7 mouse cellular contexts compared by ENCODE assay signal in the genomic region with DNA sequence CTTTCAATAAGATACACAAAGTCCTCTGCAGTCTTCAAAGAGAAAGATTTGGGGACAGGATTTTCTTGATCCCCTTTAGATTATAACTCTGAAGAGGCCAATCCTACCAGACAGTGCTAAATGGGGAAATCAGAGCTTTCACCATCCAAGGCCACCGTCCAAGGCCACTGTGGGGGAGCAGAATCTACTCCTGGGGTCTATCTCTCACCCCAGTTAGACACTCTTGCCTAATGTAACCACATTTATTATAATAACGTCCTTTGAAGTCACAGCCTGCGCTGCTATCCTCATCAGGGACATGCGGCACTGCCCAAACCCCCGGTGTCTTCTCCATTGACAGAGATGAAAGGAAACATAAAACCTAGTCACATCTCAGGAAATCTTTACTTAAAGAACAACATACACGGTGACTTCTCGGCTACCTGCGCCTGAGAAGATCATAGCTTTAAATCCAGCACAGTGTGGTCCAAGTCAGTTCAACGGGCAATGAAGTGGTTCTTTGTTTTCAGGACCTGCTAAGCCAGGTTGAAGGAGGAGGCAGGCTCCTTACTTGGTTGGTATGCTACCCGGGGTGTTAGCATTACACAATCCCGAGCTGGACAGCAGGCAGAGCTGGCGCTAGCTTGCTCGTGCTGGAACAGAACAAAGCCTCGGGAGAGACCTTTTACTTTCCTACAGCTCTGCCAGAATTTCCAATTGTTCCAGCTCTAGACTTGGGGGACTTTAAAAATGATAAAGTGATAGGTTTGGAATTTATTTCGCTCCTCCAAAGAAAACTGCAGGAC. TPM values are rescaled to one million over a fixed set of nuclear protein-coding genes. Genes with fewer than 3 reads are reported as not detected.
DNase-seq lines count a peak whose midpoint lies in the region; ATAC-seq and TF ChIP-seq lines count a peak whose summit lies in the region.

No protein-coding gene starts in this region.

- TF ChIP-seq POLR2A in thymus, adult 2 months (IDR thresholded peaks at IDR 0.05; ENCODE audit: control insufficient read depth, extremely low read depth, insufficient read depth, low read length, poor library complexity), result no peak

- TF ChIP-seq CTCF in heart, postnatal 0 days (IDR thresholded peaks at IDR 0.05; ENCODE audit: low read depth), result no peak
- TF ChIP-seq CTCF in lung, embryonic 14.5 days (IDR thresholded peaks at IDR 0.05; ENCODE audit: low read depth), result no peak
- no peak for TF ChIP-seq CTCF in thymus, adult 2 months (IDR thresholded peaks at IDR 0.05; ENCODE audit: borderline replicate concordance, control insufficient read depth, extremely low read depth, insufficient read depth, low read length, poor library complexity)

- no peak for DNase-seq in midbrain, embryonic 14.5 days
- peak; percentile 99 for DNase-seq in fat pad, adult 2 months (ENCODE audit: extremely low read depth, low read depth, low spot score)
- DNase-seq in heart, postnatal 0 days (ENCODE audit: low spot score), result peak; percentile 34
- DNase-seq in lung, embryonic 14.5 days, result peak; percentile 73
- no peak for DNase-seq in thymus, adult 2 months

- TF ChIP-seq EP300 in heart, postnatal 0 days (IDR thresholded peaks at IDR 0.05; ENCODE audit: low read depth), result no peak

- WGBS in midbrain, embryonic 15.5 days, result 59% methylated on average over 15 of the region's 15 CpGs
- 66% methylated on average over 15 of the region's 15 CpGs for WGBS in midbrain, embryonic 14.5 days
- WGBS in heart, postnatal 0 days, result 63% methylated on average over 15 of the region's 15 CpGs
- WGBS in lung, embryonic 14.5 days, result 54% methylated on average over 15 of the region's 15 CpGs
- 86% methylated on average over 15 of the region's 15 CpGs for WGBS in thymus, adult 2 months

- H3K27me3 ChIP-seq in midbrain, embryonic 15.5 days (replicated peaks), result no peaks in the 10 kb centered on the region
- no peaks in the 10 kb centered on the region for H3K27me3 ChIP-seq in midbrain, embryonic 14.5 days (ENCODE audit: control insufficient read depth, insufficient read depth, low read length)
- H3K27me3 ChIP-seq in heart, postnatal 0 days (ENCODE audit: control insufficient read depth, insufficient read depth, low read length), result no peaks in the 10 kb centered on the region
- H3K27me3 ChIP-seq in lung, embryonic 14.5 days (ENCODE audit: insufficient read depth, low read length), result no peaks in the 10 kb centered on the region
- H3K27me3 ChIP-seq in thymus, adult 2 months (ENCODE audit: control insufficient read depth, insufficient read depth, low read length), result no peaks in the 10 kb centered on the region

- H3K9ac ChIP-seq in midbrain, embryonic 15.5 days, result no peak overlapping the region
- H3K9ac ChIP-seq in midbrain, embryonic 14.5 days (replicated peaks; ENCODE audit: low read length), result no peak overlapping the region
- H3K9ac ChIP-seq in heart, postnatal 0 days (replicated peaks; ENCODE audit: low read depth, low read length), result no peak overlapping the region
- no peak overlapping the region for H3K9ac ChIP-seq in lung, embryonic 14.5 days

- H3K4me3 ChIP-seq in midbrain, embryonic 15.5 days, result no peak overlapping the region
- H3K4me3 ChIP-seq in midbrain, embryonic 14.5 days (replicated peaks; ENCODE audit: low read depth, low read length), result no peak overlapping the region
- no peak overlapping the region for H3K4me3 ChIP-seq in heart, postnatal 0 days (ENCODE audit: low read depth, low read length)
- no peak overlapping the region for H3K4me3 ChIP-seq in lung, embryonic 14.5 days (ENCODE audit: low read depth, low read length)
- no peak overlapping the region for H3K4me3 ChIP-seq in thymus, adult 2 months (ENCODE audit: control insufficient read depth, insufficient read depth, low read length)

- no peak overlapping the region for H3K4me2 ChIP-seq in midbrain, embryonic 15.5 days
- no peak overlapping the region for H3K4me2 ChIP-seq in midbrain, embryonic 14.5 days (ENCODE audit: low read length)
- no peak overlapping the region for H3K4me2 ChIP-seq in heart, postnatal 0 days (ENCODE audit: low read depth, low read length)
- H3K4me2 ChIP-seq in lung, embryonic 14.5 days, result no peak overlapping the region

- peak; percentile 48; the same call in 1 of the 2 replicates for ATAC-seq in midbrain, embryonic 15.5 days (replicated peaks)
- no peak for ATAC-seq in midbrain, embryonic 14.5 days (ENCODE audit: low FRiP score, low TSS enrichment)
- peak; percentile 71 for ATAC-seq in heart, postnatal 0 days (ENCODE audit: insufficient read depth, low read depth)
- ATAC-seq in lung, embryonic 14.5 days (ENCODE audit: insufficient read depth), result peak; percentile 82
- no peak for ATAC-seq in erythroblast, adult 5-6 weeks (replicated peaks; ENCODE audit: low FRiP score, poor library complexity, severe bottlenecking)

- H3K36me3 ChIP-seq in midbrain, embryonic 15.5 days (replicated peaks), result no peaks in the 10 kb centered on the region
- H3K36me3 ChIP-seq in midbrain, embryonic 14.5 days (ENCODE audit: control insufficient read depth, insufficient read depth, low read length), result no peaks in the 10 kb centered on the region
- H3K36me3 ChIP-seq in heart, postnatal 0 days (replicated peaks; ENCODE audit: control insufficient read depth, insufficient read depth, low read length), result no peaks in the 10 kb centered on the region
- no peaks in the 10 kb centered on the region for H3K36me3 ChIP-seq in lung, embryonic 14.5 days (ENCODE audit: insufficient read depth)
- H3K36me3 ChIP-seq in thymus, adult 2 months (ENCODE audit: control insufficient read depth, insufficient read depth, low read length), result no peaks in the 10 kb centered on the region

- no peaks in the 10 kb centered on the region for H3K4me1 ChIP-seq in midbrain, embryonic 15.5 days
- H3K4me1 ChIP-seq in midbrain, embryonic 14.5 days (ENCODE audit: control insufficient read depth, insufficient read depth, low read length), result no peaks in the 10 kb centered on the region
- 0 out of 2 replicates have a peak, but pooled peaks cover 5% of the 10 kb centered on the region for H3K4me1 ChIP-seq in heart, postnatal 0 days (ENCODE audit: control insufficient read depth, insufficient read depth)
- 0 out of 2 replicates have a peak, but pooled peaks cover 7% of the 10 kb centered on the region for H3K4me1 ChIP-seq in lung, embryonic 14.5 days (ENCODE audit: insufficient read depth)
- H3K4me1 ChIP-seq in thymus, adult 2 months (replicated peaks; ENCODE audit: control insufficient read depth, insufficient read depth, low read length), result peaks cover 27% of the 10 kb centered on the region

- H3K27ac ChIP-seq in midbrain, embryonic 15.5 days, result no peak overlapping the region
- no peak overlapping the region for H3K27ac ChIP-seq in midbrain, embryonic 14.5 days (replicated peaks; ENCODE audit: low read depth, low read length)
- no peak overlapping the region for H3K27ac ChIP-seq in heart, postnatal 0 days (ENCODE audit: low read depth)
- peak overlapping the region; percentile 75 for H3K27ac ChIP-seq in lung, embryonic 14.5 days (ENCODE audit: low read depth)
- H3K27ac ChIP-seq in thymus, adult 2 months (ENCODE audit: control insufficient read depth, insufficient read depth, low read length), result no peak overlapping the region

- no peaks in the 10 kb centered on the region for H3K9me3 ChIP-seq in midbrain, embryonic 15.5 days
- no peaks in the 10 kb centered on the region for H3K9me3 ChIP-seq in midbrain, embryonic 14.5 days (ENCODE audit: control insufficient read depth, low read length)
- no peaks in the 10 kb centered on the region for H3K9me3 ChIP-seq in heart, postnatal 0 days (replicated peaks; ENCODE audit: control insufficient read depth, low read length)
- no peaks in the 10 kb centered on the region for H3K9me3 ChIP-seq in lung, embryonic 14.5 days (ENCODE audit: low read depth, low read length)

RNA-seq across cellular contexts. Expression of a gene that starts 23.8 kb away (rescaled TPM):
- polyA plus RNA-seq in midbrain, embryonic 15.5 days (2015; fragmentation: Nextera tagmentation; extraction: Ambion mirVana), result 32.7 and 35.7 TPM in 2 replicates
- 30.3 and 37.6 TPM in 2 replicates for polyA plus RNA-seq in midbrain, embryonic 14.5 days (2014; fragmentation: Nextera tagmentation; extraction: Ambion mirVana)
- 11.3 and 17.7 TPM in 2 replicates for total RNA-seq in heart, postnatal 0 days (2014; rRNA removed; ENCODE audit: low replicate concordance)
- 18.4 and 20.2 TPM in 2 replicates for polyA plus RNA-seq in heart, postnatal 0 days (2015; fragmentation: Nextera tagmentation; extraction: Ambion mirVana)
- polyA plus RNA-seq in lung, embryonic 14.5 days (2014; fragmentation: Nextera tagmentation; extraction: Ambion mirVana), result 38.4 and 39.8 TPM in 2 replicates
- 54.5 and 61.0 TPM in 2 replicates for polyA plus RNA-seq in thymus, adult 2 months (2012; rRNA removed)
- total RNA-seq in erythroblast, adult 5-6 weeks (2015; ENCODE audit: low replicate concordance), result 16.7 and 30.1 TPM in 2 replicates
- total RNA-seq in erythroblast, adult 5-6 weeks (2017; ENCODE audit: low replicate concordance), result 21.6 and 38.2 TPM in 2 replicates

Comparison
In these comparisons a context has a peak if more than half of its experiments do, and no peak if none do; other contexts are left out.
1. ATAC-seq: peak in midbrain, embryonic 15.5 days (single experiment), heart, postnatal 0 days (single experiment) and lung, embryonic 14.5 days (single experiment); none in midbrain, embryonic 14.5 days (single experiment) and erythroblast, adult 5-6 weeks (single experiment).
2. DNase-seq: peak in fat pad, adult 2 months (single experiment), heart, postnatal 0 days (single experiment) and lung, embryonic 14.5 days (single experiment); none in midbrain, embryonic 14.5 days (single experiment) and thymus, adult 2 months (single experiment).